Mouse (Mus musculus) cerebellum, postnatal 10 days (tissue): ENCODE measurements at regions not wholly inside any gene's neighbourhood (a gene's known extent, or its start where the extent isn't known, plus 50 kb on each side); places are given as distances from the start of the nearest gene placed in this dataset.
A peak's percentile ranks its signal among the peaks of the same experiment; 100 is the strongest.

Experiments used
- DNase-seq, 2 experiments: peaks; one replicate each; pipeline ENCODE4 v3.0.0; 2021; ENCODE audit warnings: mixed read lengths in 2 of 2

DNA sequence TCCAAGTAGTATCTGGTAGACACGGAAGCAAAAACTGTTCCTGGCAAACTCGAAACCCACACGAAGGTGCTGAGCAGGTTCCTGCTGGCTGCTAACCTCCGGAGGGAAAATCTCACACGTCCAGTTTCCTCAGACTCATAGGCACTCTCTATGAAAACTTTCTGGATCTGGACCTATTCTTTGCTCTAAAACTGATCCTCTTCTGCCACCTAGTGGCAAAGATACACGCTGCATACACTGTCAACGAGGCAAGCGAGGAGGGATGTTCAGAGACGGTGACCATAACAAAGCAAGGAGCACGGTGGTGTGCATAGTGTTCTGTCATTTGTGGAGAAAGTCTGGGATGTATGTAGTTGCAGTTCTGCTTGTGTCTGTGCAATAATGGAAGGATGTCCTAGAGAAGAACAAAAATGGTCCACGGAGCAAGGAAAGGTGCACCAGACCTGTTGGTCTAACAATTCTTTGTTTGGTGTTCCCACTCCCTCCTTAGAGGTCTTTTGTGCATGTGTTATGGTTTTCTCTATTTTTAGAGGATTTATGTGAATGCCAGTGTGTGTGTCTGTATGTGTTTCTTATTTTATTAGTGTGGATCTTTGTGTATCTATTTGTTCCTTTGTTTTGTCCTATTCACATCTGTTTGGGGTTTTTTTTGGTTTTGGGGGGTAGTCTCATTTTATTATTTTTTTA is 57.0 kb upstream of the Siglech start:
- DNase-seq: peak; percentile 75 to 81
